Mouse (Mus musculus): ENCODE data around the gene Pop5. TPM values are rescaled to one million over a fixed set of nuclear protein-coding genes. Genes with fewer than 3 reads are reported as not detected.

Gene Pop5
- polyA plus RNA-seq, 1 experiment = 38.3 TPM

DNA sequence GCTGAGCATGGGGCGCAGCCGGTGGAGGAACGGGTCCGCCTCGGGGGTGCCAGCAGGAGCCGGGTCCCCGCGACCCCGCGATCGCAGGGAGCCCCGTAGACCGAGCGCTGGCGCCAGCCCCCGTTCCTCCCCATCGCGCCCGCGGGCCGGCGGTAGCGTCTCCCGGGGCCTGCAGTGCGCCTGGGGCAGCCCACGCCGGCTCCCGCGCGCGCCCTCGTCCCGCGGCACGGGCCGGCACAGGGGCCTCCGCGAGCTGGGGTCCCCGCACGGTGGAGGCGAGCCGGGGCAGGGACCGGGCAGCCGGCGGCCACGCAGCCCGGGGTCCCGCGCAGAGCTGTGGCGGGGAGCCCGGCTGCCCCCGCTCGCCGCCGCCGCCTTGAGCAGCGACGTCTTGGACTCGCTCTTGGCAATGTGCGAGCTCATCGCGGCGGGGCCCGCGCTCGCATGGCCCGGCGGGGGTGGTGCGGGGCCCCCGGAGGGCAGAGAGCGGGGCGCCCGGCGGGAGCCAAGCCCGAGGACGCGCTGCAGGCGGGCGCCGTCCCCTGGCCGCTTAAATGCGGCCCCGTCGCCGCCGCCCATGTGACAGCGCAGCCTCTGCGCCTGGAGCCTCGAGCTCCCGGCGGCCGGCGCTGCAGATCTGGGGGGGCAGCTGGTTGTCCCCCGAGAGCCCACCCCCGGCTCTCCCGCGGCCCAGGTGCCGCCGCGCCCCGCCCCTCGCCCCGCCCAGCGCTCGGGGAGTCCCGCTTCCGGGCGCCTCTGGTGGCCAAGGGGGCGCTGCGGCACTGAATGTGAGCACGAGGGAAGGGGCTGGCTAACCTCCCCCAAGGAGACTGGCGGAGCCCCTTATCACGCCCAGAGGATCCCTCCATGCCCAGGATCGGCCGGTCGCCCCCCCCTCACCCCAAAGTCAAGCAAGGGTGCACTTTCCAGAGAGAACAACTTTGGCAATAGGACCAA is 41.7 kb upstream of the Pop5 start, which contains the start of gene Cabp1:
TSS of gene Cabp1 (minus strand) at position 713 of the 957 bp plus-strand sequence.
- Histone ChIP-seq H3K4me3 (ENCODE audit: insufficient read depth, low read length) (peak within 1 kb of the TSS; percentile 8; the same call in 1 of the 2 replicates), H3K4me1 (ENCODE audit: control insufficient read depth, insufficient read depth, low read length) (no peaks in the 10 kb centered on the region), H3K27ac (ENCODE audit: insufficient read depth, low read depth, low read length) (no peak within 1 kb of the TSS)
- TF ChIP-seq POLR2A (IDR thresholded peaks at IDR 0.05; ENCODE audit: borderline replicate concordance, low read depth, low read length) (no peak), CTCF (IDR thresholded peaks at IDR 0.05; ENCODE audit: low read depth, low read length) (no peak)

GRCm38 (mm10) chr5:115194626-115195221 is 40.9 kb upstream of the Pop5 start:
- Histone ChIP-seq H3K27ac (ENCODE audit: insufficient read depth, low read depth, low read length) (no peak overlapping the region), H3K4me1 (ENCODE audit: control insufficient read depth, insufficient read depth, low read length) (no peaks in the 10 kb centered on the region), H3K4me3 (ENCODE audit: insufficient read depth, low read length) (no peak overlapping the region)
- TF ChIP-seq POLR2A (IDR thresholded peaks at IDR 0.05; ENCODE audit: borderline replicate concordance, low read depth, low read length) (no peak), CTCF (IDR thresholded peaks at IDR 0.05; ENCODE audit: low read depth, low read length) (no peak)

GRCm38 (mm10) chr5:115203735-115204561 is 31.7 kb upstream of the Pop5 start:
- no peak overlapping the region for H3K4me3 ChIP-seq (ENCODE audit: insufficient read depth, low read length)
- no peak overlapping the region for H3K27ac ChIP-seq (ENCODE audit: insufficient read depth, low read depth, low read length)
- H3K4me1 ChIP-seq (ENCODE audit: control insufficient read depth, insufficient read depth, low read length) = 0 out of 2 replicates have a peak, but pooled peaks cover 4% of the 10 kb centered on the region
- TF ChIP-seq POLR2A (IDR thresholded peaks at IDR 0.05; ENCODE audit: borderline replicate concordance, low read depth, low read length) (no peak), CTCF (IDR thresholded peaks at IDR 0.05; ENCODE audit: low read depth, low read length) (no peak)

- no peak overlapping the region for H3K27ac ChIP-seq (ENCODE audit: insufficient read depth, low read depth, low read length)
- 0 out of 2 replicates have a peak, but pooled peaks cover 4% of the 10 kb centered on the region for H3K4me1 ChIP-seq (ENCODE audit: control insufficient read depth, insufficient read depth, low read length)
- H3K4me3 ChIP-seq (ENCODE audit: insufficient read depth, low read length) = peak overlapping the region; percentile 18; the same call in 1 of the 2 replicates
- TF ChIP-seq POLR2A (IDR thresholded peaks at IDR 0.05; ENCODE audit: borderline replicate concordance, low read depth, low read length) (no peak), CTCF (IDR thresholded peaks at IDR 0.05; ENCODE audit: low read depth, low read length) (no peak)
Measured at GRCm38 (mm10) chr5:115204562-115205311, 30.9 kb upstream of the Pop5 start.

- Histone ChIP-seq H3K4me3 (ENCODE audit: insufficient read depth, low read length) (no peak overlapping the region), H3K27ac (ENCODE audit: insufficient read depth, low read depth, low read length) (no peak overlapping the region)
- TF ChIP-seq CTCF (IDR thresholded peaks at IDR 0.05; ENCODE audit: low read depth, low read length) (peak; percentile 37; the same call in 1 of the 2 replicates), POLR2A (IDR thresholded peaks at IDR 0.05; ENCODE audit: borderline replicate concordance, low read depth, low read length) (no peak)
Measured at GRCm38 (mm10) chr5:115207244-115207643, 28.4 kb upstream of the Pop5 start.

DNA sequence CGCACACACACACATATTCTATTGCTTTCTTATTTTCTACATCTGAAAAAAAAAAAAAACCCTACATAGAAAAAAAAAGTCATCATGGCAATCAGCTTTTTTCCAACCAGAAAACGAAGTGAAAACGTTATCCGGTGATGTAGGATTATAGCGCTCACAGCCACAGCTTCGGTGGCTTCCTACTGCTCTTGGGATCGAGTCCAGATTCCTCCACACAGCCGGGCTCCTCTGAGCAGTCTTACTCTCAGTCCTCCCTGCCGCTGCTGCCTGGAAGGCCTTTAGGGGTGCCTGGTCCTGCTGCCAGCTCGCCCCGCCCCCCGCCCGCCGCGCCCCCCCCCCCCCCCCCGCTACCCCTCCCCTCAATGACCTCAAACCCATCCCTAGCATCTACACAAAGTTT is 27.7 kb upstream of the Pop5 start:
- TF ChIP-seq POLR2A (IDR thresholded peaks at IDR 0.05; ENCODE audit: borderline replicate concordance, low read depth, low read length) (no peak), CTCF (IDR thresholded peaks at IDR 0.05; ENCODE audit: low read depth, low read length) (no peak)
- Histone ChIP-seq H3K27ac (ENCODE audit: insufficient read depth, low read depth, low read length) (no peak overlapping the region), H3K4me3 (ENCODE audit: insufficient read depth, low read length) (no peak overlapping the region), H3K4me1 (ENCODE audit: control insufficient read depth, insufficient read depth, low read length) (0 out of 2 replicates have a peak, but pooled peaks cover 4% of the 10 kb centered on the region)

More at GRCm38 (mm10) chr5:115207244-115207643, 28.4 kb upstream of the Pop5 start:
- 0 out of 2 replicates have a peak, but pooled peaks cover 4% of the 10 kb centered on the region for H3K4me1 ChIP-seq (ENCODE audit: control insufficient read depth, insufficient read depth, low read length)

DNA sequence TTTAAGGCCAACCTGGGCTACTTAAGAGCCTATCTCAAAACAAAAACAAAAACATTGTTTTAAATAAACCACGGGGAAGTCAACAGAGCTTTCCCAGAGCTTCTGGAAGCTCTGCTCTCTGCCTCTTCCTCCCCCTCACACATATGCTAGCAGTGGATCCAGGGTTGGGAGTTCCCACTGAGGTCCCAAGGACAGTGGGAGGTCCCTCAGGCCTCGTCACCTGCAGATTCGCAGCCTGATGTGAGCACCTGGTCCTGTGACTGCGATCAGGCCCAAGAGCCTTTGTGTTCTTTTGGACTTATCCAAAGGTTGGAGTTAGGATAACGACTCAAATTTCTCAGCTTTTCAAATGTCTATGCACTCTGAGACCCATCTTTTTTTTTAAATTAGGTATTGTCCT is 27.0 kb upstream of the Pop5 start:
- no peak overlapping the region for H3K27ac ChIP-seq (ENCODE audit: insufficient read depth, low read depth, low read length)
- H3K4me1 ChIP-seq (ENCODE audit: control insufficient read depth, insufficient read depth, low read length) = 0 out of 2 replicates have a peak, but pooled peaks cover 4% of the 10 kb centered on the region
- H3K4me3 ChIP-seq (ENCODE audit: insufficient read depth, low read length) = no peak overlapping the region
- no peak for TF ChIP-seq CTCF (IDR thresholded peaks at IDR 0.05; ENCODE audit: low read depth, low read length)

DNA sequence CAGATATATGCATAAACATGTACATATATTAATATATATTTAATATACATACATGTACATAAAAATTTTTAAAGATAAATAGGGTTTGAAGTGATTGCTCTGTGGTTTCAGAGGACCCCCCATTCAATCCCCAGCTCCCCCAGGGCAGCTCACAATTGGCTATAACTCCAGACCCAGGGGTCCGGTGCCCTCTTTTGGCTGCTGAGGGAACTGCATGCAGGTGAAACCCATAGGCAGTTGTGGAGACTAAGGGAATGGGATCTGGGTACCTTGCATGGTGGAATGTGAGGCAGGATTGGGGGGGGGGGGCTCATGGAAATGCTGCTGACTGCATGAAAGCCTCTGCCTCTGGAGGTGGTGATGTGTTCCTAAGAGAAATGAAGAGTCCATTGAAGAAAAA is 25.3 kb upstream of the Pop5 start:
- H3K4me3 ChIP-seq (ENCODE audit: insufficient read depth, low read length) = no peak overlapping the region
- TF ChIP-seq POLR2A (IDR thresholded peaks at IDR 0.05; ENCODE audit: borderline replicate concordance, low read depth, low read length) = no peak
- TF ChIP-seq CTCF (IDR thresholded peaks at IDR 0.05; ENCODE audit: low read depth, low read length) = peak; percentile 75
- H3K4me1 ChIP-seq (ENCODE audit: control insufficient read depth, insufficient read depth, low read length) = no peaks in the 10 kb centered on the region
- no peak overlapping the region for H3K27ac ChIP-seq (ENCODE audit: insufficient read depth, low read depth, low read length)

- H3K4me1 ChIP-seq (ENCODE audit: control insufficient read depth, insufficient read depth, low read length) = no peaks in the 10 kb centered on the region
- no peak overlapping the region for H3K4me3 ChIP-seq (ENCODE audit: insufficient read depth, low read length)
- TF ChIP-seq CTCF (IDR thresholded peaks at IDR 0.05; ENCODE audit: low read depth, low read length) (no peak), POLR2A (IDR thresholded peaks at IDR 0.05; ENCODE audit: borderline replicate concordance, low read depth, low read length) (no peak)
- H3K27ac ChIP-seq (ENCODE audit: insufficient read depth, low read depth, low read length) = no peak overlapping the region
Measured at GRCm38 (mm10) chr5:115212451-115212850, 23.2 kb upstream of the Pop5 start.

All from bone marrow macrophage, adult 2 months (primary cell).